Comparison of ENCODE assay signal across 13 mouse cellular contexts in genomic region chr12:6087627-6088350, GRCm38 (mm10).
DNase-seq lines count a peak whose midpoint lies in the region; ATAC-seq and TF ChIP-seq lines count a peak whose summit lies in the region.
"Had no signal": no experiment of that assay in that cellular context is flagged by ENCODE, and none has a peak within 500 bp of the region (broad histone marks: within the 10 kb centered on the region; RNA-seq: fewer than 3 reads in every experiment).

No protein-coding gene starts in this region.

- no peaks in the 10 kb centered on the region for H3K36me3 ChIP-seq in forebrain, embryonic 14.5 days (ENCODE audit: control insufficient read depth, insufficient read depth, low read length)
- H3K36me3 ChIP-seq in forebrain, embryonic 11.5 days (ENCODE audit: control insufficient read depth, insufficient read depth, low read length), result no peaks in the 10 kb centered on the region
- H3K36me3 ChIP-seq in hindbrain, embryonic 12.5 days, result no peaks in the 10 kb centered on the region
- no peaks in the 10 kb centered on the region for H3K36me3 ChIP-seq in kidney, adult 2 months (ENCODE audit: control insufficient read depth, insufficient read depth, low read length)
- H3K36me3 ChIP-seq in kidney, embryonic 14.5 days (ENCODE audit: control insufficient read depth, insufficient read depth, low read length), result no peaks in the 10 kb centered on the region
- H3K36me3 ChIP-seq: liver, embryonic 12.5 days had no signal

- no peak overlapping the region for H3K9ac ChIP-seq in forebrain, embryonic 14.5 days (ENCODE audit: low read length)
- H3K9ac ChIP-seq in forebrain, embryonic 11.5 days (ENCODE audit: low read length), result no peak overlapping the region
- no peak overlapping the region for H3K9ac ChIP-seq in hindbrain, embryonic 12.5 days
- H3K9ac ChIP-seq in kidney, embryonic 14.5 days (ENCODE audit: low read depth, low read length), result no peak overlapping the region
- H3K9ac ChIP-seq: liver, embryonic 12.5 days had no signal

- no peak for TF ChIP-seq CTCF in kidney, adult 2 months (conservative IDR thresholded peaks at IDR 0.05; ENCODE audit: insufficient read depth, insufficient read length, low read depth, low read length)

- no peak overlapping the region for H3K4me2 ChIP-seq in forebrain, embryonic 14.5 days (ENCODE audit: low read length)
- H3K4me2 ChIP-seq in forebrain, embryonic 11.5 days (ENCODE audit: low read depth, low read length, severe bottlenecking), result no peak overlapping the region
- no peak overlapping the region for H3K4me2 ChIP-seq in hindbrain, embryonic 12.5 days (replicated peaks)
- no peak overlapping the region for H3K4me2 ChIP-seq in kidney, embryonic 14.5 days (replicated peaks; ENCODE audit: low read depth, low read length)
- H3K4me2 ChIP-seq: heart, embryonic 11.5 days; liver, embryonic 12.5 days had no signal

- peak overlapping the region; percentile 63; the same call in 1 of the 2 replicates for H3K27ac ChIP-seq in forebrain, embryonic 14.5 days (ENCODE audit: low read depth, low read length)
- H3K27ac ChIP-seq in forebrain, embryonic 11.5 days (ENCODE audit: low read depth, low read length), result no peak overlapping the region
- no peak overlapping the region; the same call in 1 of the 2 replicates for H3K27ac ChIP-seq in hindbrain, embryonic 12.5 days
- no peak overlapping the region for H3K27ac ChIP-seq in kidney, adult 2 months (ENCODE audit: insufficient read depth, low read depth, low read length)
- no peak overlapping the region for H3K27ac ChIP-seq in kidney, embryonic 14.5 days (ENCODE audit: low read depth, low read length)
- H3K27ac ChIP-seq: liver, embryonic 12.5 days had no signal

- DNase-seq in forebrain, embryonic 14.5 days (ENCODE audit: low spot score), result peak; percentile 74
- DNase-seq in forebrain, embryonic 11.5 days (ENCODE audit: low spot score), result no peak
- DNase-seq in right cerebral cortex, postnatal 14 days, result peak; percentile 5
- DNase-seq in right cerebral cortex, postnatal 25 days, result no peak
- DNase-seq in kidney, adult 2 months, result no peak
- no peak for DNase-seq in kidney, postnatal 10 days
- DNase-seq: lung, postnatal 4 days; thymus, postnatal 25 days had no signal

- peak; percentile 86 for ATAC-seq in forebrain, embryonic 14.5 days
- no peak for ATAC-seq in forebrain, embryonic 11.5 days (replicated peaks; ENCODE audit: low FRiP score)
- peak; percentile 56; the same call in 1 of the 2 replicates for ATAC-seq in hindbrain, embryonic 12.5 days (ENCODE audit: low FRiP score)
- ATAC-seq in kidney, embryonic 14.5 days (ENCODE audit: low FRiP score, low TSS enrichment), result no peak
- ATAC-seq: intestine, embryonic 16.5 days; liver, embryonic 12.5 days had no signal

- H3K9me3 ChIP-seq in forebrain, embryonic 14.5 days (replicated peaks; ENCODE audit: control insufficient read depth, low read length), result no peaks in the 10 kb centered on the region
- H3K9me3 ChIP-seq in forebrain, embryonic 11.5 days (ENCODE audit: control insufficient read depth, low read length), result no peaks in the 10 kb centered on the region
- no peaks in the 10 kb centered on the region for H3K9me3 ChIP-seq in hindbrain, embryonic 12.5 days (replicated peaks)
- no peaks in the 10 kb centered on the region for H3K9me3 ChIP-seq in kidney, embryonic 14.5 days (ENCODE audit: control insufficient read depth, low read length)
- H3K9me3 ChIP-seq: liver, embryonic 12.5 days had no signal

- H3K4me1 ChIP-seq in forebrain, embryonic 14.5 days (ENCODE audit: control insufficient read depth, insufficient read depth, low read length), result 0 out of 2 replicates have a peak, but pooled peaks cover 3% of the 10 kb centered on the region
- H3K4me1 ChIP-seq in forebrain, embryonic 11.5 days (replicated peaks; ENCODE audit: control insufficient read depth, insufficient read depth, low read length), result no peaks in the 10 kb centered on the region
- no peaks in the 10 kb centered on the region; the same call in 1 of the 2 replicates for H3K4me1 ChIP-seq in hindbrain, embryonic 12.5 days
- H3K4me1 ChIP-seq in kidney, adult 2 months (ENCODE audit: control insufficient read depth, insufficient read depth, low read length), result no peaks in the 10 kb centered on the region
- no peaks in the 10 kb centered on the region for H3K4me1 ChIP-seq in kidney, embryonic 14.5 days (ENCODE audit: control insufficient read depth, insufficient read depth, low read length)
- H3K4me1 ChIP-seq: liver, embryonic 12.5 days had no signal

- no peak for TF ChIP-seq POLR2A in kidney, adult 2 months (IDR thresholded peaks at IDR 0.05; ENCODE audit: low read depth, low read length)

- WGBS in forebrain, embryonic 14.5 days, result 54% methylated on average over 3 of the region's 3 CpGs
- WGBS in forebrain, embryonic 11.5 days, result 85% methylated on average over 3 of the region's 3 CpGs
- WGBS in hindbrain, embryonic 12.5 days, result 49% methylated on average over 3 of the region's 3 CpGs
- WGBS in kidney, adult 2 months, result 42% methylated on average over 3 of the region's 3 CpGs
- 48% methylated on average over 3 of the region's 3 CpGs for WGBS in kidney, embryonic 14.5 days

- no peaks in the 10 kb centered on the region for H3K27me3 ChIP-seq in forebrain, embryonic 14.5 days (replicated peaks; ENCODE audit: control insufficient read depth, insufficient read depth, low read length)
- H3K27me3 ChIP-seq in forebrain, embryonic 11.5 days (ENCODE audit: control insufficient read depth, insufficient read depth, low read length), result no peaks in the 10 kb centered on the region
- H3K27me3 ChIP-seq in hindbrain, embryonic 12.5 days, result no peaks in the 10 kb centered on the region
- no peaks in the 10 kb centered on the region for H3K27me3 ChIP-seq in kidney, adult 2 months (replicated peaks; ENCODE audit: control insufficient read depth, insufficient read depth, low read length)
- no peaks in the 10 kb centered on the region for H3K27me3 ChIP-seq in kidney, embryonic 14.5 days (ENCODE audit: control insufficient read depth, insufficient read depth, low read length)
- H3K27me3 ChIP-seq: liver, embryonic 12.5 days had no signal

- H3K4me3 ChIP-seq in forebrain, embryonic 14.5 days (ENCODE audit: low read depth, low read length), result no peak overlapping the region
- no peak overlapping the region for H3K4me3 ChIP-seq in forebrain, embryonic 11.5 days (ENCODE audit: low read depth, low read length)
- no peak overlapping the region for H3K4me3 ChIP-seq in hindbrain, embryonic 12.5 days
- H3K4me3 ChIP-seq in kidney, adult 2 months (ENCODE audit: insufficient read depth, low read depth, low read length), result no peak overlapping the region
- H3K4me3 ChIP-seq in kidney, embryonic 14.5 days (ENCODE audit: low read length), result no peak overlapping the region
- H3K4me3 ChIP-seq: liver, embryonic 12.5 days had no signal

Comparison
In these comparisons a context has a peak if more than half of its experiments do, and no peak if none do; other contexts are left out.
1. ATAC-seq: peak in forebrain, embryonic 14.5 days (single experiment) and hindbrain, embryonic 12.5 days (single experiment); none in forebrain, embryonic 11.5 days (single experiment) and kidney, embryonic 14.5 days (single experiment).
2. DNase-seq: peak in forebrain, embryonic 14.5 days (single experiment) and right cerebral cortex, postnatal 14 days (single experiment); none in forebrain, embryonic 11.5 days (single experiment), right cerebral cortex, postnatal 25 days (single experiment), kidney, adult 2 months (single experiment) and kidney, postnatal 10 days (single experiment).